Mouse (Mus musculus): ENCODE measurements around the gene Chil6. TPM values are rescaled to one million over a fixed set of nuclear protein-coding genes. Genes with fewer than 3 reads are reported as not detected.

Gene Chil6
- 0.60 TPM for polyA plus RNA-seq (2017; shearing (Covaris generic))

GRCm38 (mm10) chr3:106406082-106406481 is at the start of gene Chil6:
Gene Chil6 (minus strand): TSS chr3:106406182.

Other genes with a start within 250 kb of the Chil6 start
- not detected for gene Chil3, start 238.6 kb downstream of the Chil6 start, polyA plus RNA-seq (2017; shearing (Covaris generic))
- 0.19 TPM for gene Chil4, start 186.7 kb downstream of the Chil6 start, polyA plus RNA-seq (2017; shearing (Covaris generic))
- 231 TPM for gene Dennd2d, start 76.2 kb upstream of the Chil6 start, polyA plus RNA-seq (2017; shearing (Covaris generic))
- 61.0 TPM for gene Dram2, start 141.6 kb upstream of the Chil6 start, polyA plus RNA-seq (2017; shearing (Covaris generic))
- gene Cept1, start 141.6 kb upstream of the Chil6 start, polyA plus RNA-seq (2017; shearing (Covaris generic)), result 113 TPM

All from CD4-positive, CD25-positive, alpha-beta regulatory T cell, adult 9 weeks (primary cell).